ENCODE assay signal across 9 mouse cellular contexts in genomic region chr13:113613882-113614281, GRCm38 (mm10). TPM values are rescaled to one million over a fixed set of nuclear protein-coding genes. Genes with fewer than 3 reads are reported as not detected.
A peak's percentile ranks its signal among the peaks of the same experiment; 100 is the strongest.
DNase-seq lines count a peak whose midpoint lies in the region; ATAC-seq and TF ChIP-seq lines count a peak whose summit lies in the region.
"Had no signal": no experiment of that assay in that cellular context is flagged by ENCODE, and none has a peak within 500 bp of the region (broad histone marks: within the 10 kb centered on the region; RNA-seq: fewer than 3 reads in every experiment).

No protein-coding gene starts in this region.

- no peak for TF ChIP-seq CTCF in heart, postnatal 0 days (IDR thresholded peaks at IDR 0.05; ENCODE audit: low read depth)

- H3K9ac ChIP-seq in heart, postnatal 0 days (replicated peaks; ENCODE audit: low read depth, low read length), result peak overlapping the region; percentile 22
- 0 out of 2 replicates have a peak overlapping the region, but pooled peaks have one; percentile 27 for H3K9ac ChIP-seq in lung, embryonic 16.5 days (ENCODE audit: low read length)

- TF ChIP-seq EP300 in heart, postnatal 0 days (IDR thresholded peaks at IDR 0.05; ENCODE audit: low read depth), result no peak

- H3K9me3 ChIP-seq in heart, postnatal 0 days (replicated peaks; ENCODE audit: control insufficient read depth, low read length), result no peaks in the 10 kb centered on the region
- no peaks in the 10 kb centered on the region for H3K9me3 ChIP-seq in lung, embryonic 16.5 days (ENCODE audit: control insufficient read depth, low read length)

- ATAC-seq in heart, postnatal 0 days (ENCODE audit: insufficient read depth, low read depth), result no peak
- ATAC-seq in lung, embryonic 16.5 days (ENCODE audit: low read depth), result no peak

- WGBS in heart, postnatal 0 days, result 42% methylated on average over 10 of the region's 10 CpGs
- 46% methylated on average over 10 of the region's 10 CpGs for WGBS in lung, embryonic 16.5 days

- peaks cover 56% of the 10 kb centered on the region for H3K4me1 ChIP-seq in heart, postnatal 0 days (ENCODE audit: control insufficient read depth, insufficient read depth)
- H3K4me1 ChIP-seq in lung, embryonic 16.5 days (replicated peaks; ENCODE audit: control insufficient read depth, insufficient read depth, low read length), result peaks cover 63% of the 10 kb centered on the region

- H3K36me3 ChIP-seq in heart, postnatal 0 days (replicated peaks; ENCODE audit: control insufficient read depth, insufficient read depth, low read length), result no peaks in the 10 kb centered on the region
- H3K36me3 ChIP-seq in lung, embryonic 16.5 days (ENCODE audit: control insufficient read depth, insufficient read depth, low read length), result no peaks in the 10 kb centered on the region

- DNase-seq in testis, postnatal 10 days (ENCODE audit: low spot score), result peak; percentile 38
- DNase-seq in testis, postnatal 14 days (ENCODE audit: low spot score), result no peak
- DNase-seq in heart, postnatal 0 days (ENCODE audit: low spot score), result no peak
- DNase-seq in right cerebral cortex, postnatal 4 days, result no peak
- DNase-seq in gastrocnemius, adult 8-10 months (ENCODE audit: low spot score in 2 of 2), result no peak
- no peak for DNase-seq in c-Kit-positive CD71-positive TER-119-positive erythroid progenitor cells, embryonic 14.5 days (ENCODE audit: low spot score)
- no peak for DNase-seq in kidney, postnatal 36 days

- H3K27me3 ChIP-seq in heart, postnatal 0 days (ENCODE audit: control insufficient read depth, insufficient read depth, low read length), result no peaks in the 10 kb centered on the region
- no peaks in the 10 kb centered on the region for H3K27me3 ChIP-seq in lung, embryonic 16.5 days (ENCODE audit: control insufficient read depth, insufficient read depth, low read depth, low read length)

- peak overlapping the region; percentile 77 for H3K4me3 ChIP-seq in heart, postnatal 0 days (ENCODE audit: low read depth, low read length)
- peak overlapping the region; percentile 25 for H3K4me3 ChIP-seq in lung, embryonic 16.5 days (ENCODE audit: low read length)

- peak overlapping the region; percentile 22; the same call in 1 of the 2 replicates for H3K27ac ChIP-seq in heart, postnatal 0 days (ENCODE audit: low read depth)
- no peak overlapping the region for H3K27ac ChIP-seq in lung, embryonic 16.5 days (ENCODE audit: low read length)

- peak overlapping the region; percentile 77 for H3K4me2 ChIP-seq in heart, postnatal 0 days (ENCODE audit: low read depth, low read length)
- peak overlapping the region; percentile 79 for H3K4me2 ChIP-seq in lung, embryonic 16.5 days (ENCODE audit: low read depth, low read length)

RNA-seq across cellular contexts. Expression of gene Snx18, which starts 4.5 kb away (rescaled TPM):
- 32.4 and 50.9 TPM in 2 replicates for total RNA-seq in heart, postnatal 0 days (2014; rRNA removed; ENCODE audit: low replicate concordance)
- 9.2 and 9.8 TPM in 2 replicates for polyA plus RNA-seq in heart, postnatal 0 days (2015; fragmentation: Nextera tagmentation; extraction: Ambion mirVana)
- polyA plus RNA-seq in lung, embryonic 16.5 days (2015; fragmentation: Nextera tagmentation; extraction: Ambion mirVana), result 14.8 and 15.3 TPM in 2 replicates
- 10 to 100 TPM in 1 of 4 experiments, 1 to 10 TPM in 3; 7.6 to 10.2 (median 8.0) TPM for total RNA-seq in gastrocnemius, adult 8-10 months (2022)

RNA-seq across cellular contexts. Expression of gene Hspb3, which starts 49.6 kb away (rescaled TPM):
- total RNA-seq in heart, postnatal 0 days (2014; rRNA removed; ENCODE audit: low replicate concordance), result 38.7 and 43.7 TPM in 2 replicates
- 50.5 and 54.6 TPM in 2 replicates for polyA plus RNA-seq in heart, postnatal 0 days (2015; fragmentation: Nextera tagmentation; extraction: Ambion mirVana)
- polyA plus RNA-seq in lung, embryonic 16.5 days (2015; fragmentation: Nextera tagmentation; extraction: Ambion mirVana), result 2.3 and 2.9 TPM in 2 replicates
- total RNA-seq in gastrocnemius, adult 8-10 months (2022), result 10 to 100 TPM; 37.4 to 60.4 (median 51.8) TPM
- total RNA-seq: adrenal gland, adult 18-20 months had no signal
